Mouse (Mus musculus) embryonic fibroblast, embryonic 13.5 days (primary cell): Measurements from ENCODE around the gene Pzp.

ENCODE experiments used
- CTCF ChIP-seq: IDR thresholded peaks from 2 replicates; pipeline ENCODE4 v1.5.1; 2011; ENCODE audit warnings: mild to moderate bottlenecking, control low read depth, low read length, moderate library complexity, borderline replicate concordance; ENCODE audit not compliant: insufficient read depth
- POLR2A ChIP-seq: IDR thresholded peaks from 2 replicates; pipeline ENCODE4 v1.6.1; 2011; ENCODE audit warnings: low read depth, mild to moderate bottlenecking, control low read depth, low read length, moderate library complexity

DNA sequence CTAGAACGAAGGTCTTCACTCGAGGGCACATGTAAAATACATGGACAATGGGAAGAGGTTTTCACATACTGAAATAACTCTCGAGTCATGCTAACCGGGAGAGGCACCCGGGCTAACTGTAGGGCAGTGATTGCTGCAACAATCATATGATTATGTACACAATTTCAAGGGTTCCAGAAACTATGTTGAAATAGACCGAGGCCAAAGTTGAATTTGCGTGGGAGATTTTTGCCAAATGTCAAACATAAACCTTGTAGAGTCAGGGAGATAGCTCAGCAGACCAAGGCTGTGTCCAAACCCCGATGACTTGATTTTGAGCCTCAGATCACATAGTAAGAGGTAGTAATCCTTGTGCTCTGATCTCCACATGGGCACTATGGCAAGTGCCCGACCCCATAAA is 6.2 kb upstream of the Pzp start:
- TF ChIP-seq CTCF (no peak), POLR2A (no peak)
